Mouse (Mus musculus): ENCODE results near the gene Pdzd4. TPM values are rescaled to one million over a fixed set of nuclear protein-coding genes. Genes with fewer than 3 reads are reported as not detected.

Gene Pdzd4
- total RNA-seq, 2 experiments from 2014 or later, result 2.6 to 3.7 TPM

- DNase-seq, result no peak
These were observed 39.1 kb downstream of the Pdzd4 start for GRCm38 (mm10) chrX:73785666-73786065.

- DNase-seq, result no peak
These were observed 42.5 kb downstream of the Pdzd4 start for GRCm38 (mm10) chrX:73782227-73782626.

DNA sequence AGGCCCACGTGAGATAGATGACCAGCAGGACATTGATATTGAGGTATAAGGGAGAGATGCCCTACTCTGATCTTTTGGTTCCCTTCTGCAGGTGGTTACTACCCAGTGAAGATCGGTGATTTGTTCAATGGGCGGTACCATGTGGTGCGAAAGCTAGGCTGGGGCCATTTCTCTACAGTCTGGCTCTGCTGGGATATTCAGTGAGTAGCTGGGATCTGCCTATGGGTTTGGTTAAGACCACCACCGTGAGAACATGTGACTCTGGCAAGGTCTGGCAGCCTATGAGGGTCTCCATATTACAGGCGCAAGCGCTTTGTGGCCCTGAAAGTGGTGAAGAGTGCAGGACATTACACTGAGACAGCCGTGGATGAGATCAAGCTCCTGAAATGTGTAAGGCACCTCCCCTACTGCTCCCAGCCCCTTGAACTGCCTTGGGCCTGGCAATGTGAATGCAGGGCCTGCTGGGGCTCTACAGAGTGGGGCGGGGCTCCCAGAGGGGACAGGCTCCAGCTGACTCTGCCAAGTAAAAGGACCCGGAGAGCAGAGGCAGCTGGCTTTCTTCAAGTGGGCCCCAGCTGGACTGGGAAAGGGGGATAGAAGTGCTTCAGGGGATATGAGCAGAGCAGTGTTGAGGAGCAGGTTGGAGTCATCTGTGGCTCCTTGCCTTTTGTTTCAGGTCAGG lies 49.8 kb downstream of the Pdzd4 start:
- no peak for DNase-seq

DNA sequence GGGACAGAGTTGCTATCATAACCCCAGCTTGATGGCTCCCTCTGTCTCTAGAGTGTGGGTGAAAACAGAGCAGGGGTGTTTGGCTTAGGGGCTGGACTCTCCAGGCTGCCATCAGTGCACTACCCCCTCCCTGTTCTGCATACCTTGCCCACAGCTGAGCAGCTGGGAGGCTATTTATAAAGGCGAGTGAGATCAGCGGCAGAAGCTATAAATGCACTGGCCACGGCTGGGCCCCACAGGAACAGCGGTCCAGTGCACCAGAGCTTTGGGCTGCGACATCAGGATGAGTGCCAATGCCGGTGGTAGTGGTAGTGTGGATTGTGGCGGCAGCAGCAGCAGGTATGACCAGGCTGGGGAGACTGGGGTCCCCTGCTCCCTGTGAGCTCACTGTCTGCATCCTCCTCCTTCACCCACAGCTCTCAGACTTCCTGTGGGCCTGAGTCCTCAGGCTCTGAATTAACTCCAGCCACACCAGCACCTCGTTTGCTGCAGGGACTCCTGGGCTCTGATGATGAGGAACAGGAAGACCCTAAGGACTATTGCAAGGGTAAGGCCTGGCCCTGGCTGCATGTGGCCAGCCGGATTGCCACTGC lies 50.5 kb downstream of the Pdzd4 start, which contains the start of gene Srpk3:
TSS of gene Srpk3 (plus strand) at position 238 of the 593 bp plus-strand sequence.
- DNase-seq, result peak; percentile 41

- peak; percentile 20 for DNase-seq
These were observed 57.5 kb downstream of the Pdzd4 start for GRCm38 (mm10) chrX:73767267-73767666.

DNA sequence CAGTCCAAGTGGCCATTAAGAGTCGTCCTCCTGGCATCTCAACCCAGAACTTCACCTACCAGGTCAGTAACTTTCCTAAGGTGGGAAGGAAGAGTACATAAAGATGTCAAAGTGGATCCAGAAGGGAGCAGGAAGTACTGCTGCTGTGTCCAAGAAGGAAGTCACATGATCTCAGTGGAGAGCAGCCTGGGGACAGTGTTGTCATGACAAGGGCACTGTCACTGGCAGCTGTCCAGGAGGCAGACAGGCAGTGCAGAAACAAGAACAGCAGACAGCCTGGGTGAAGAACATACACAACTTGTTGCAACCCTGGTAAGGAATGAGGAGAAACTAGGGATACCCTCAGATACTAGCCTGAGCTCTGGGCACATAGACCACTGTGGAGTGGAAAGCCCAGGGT lies 59.5 kb downstream of the Pdzd4 start:
- peak; percentile 47 for DNase-seq

GRCm38 (mm10) chrX:73758611-73759290 lies 66.0 kb downstream of the Pdzd4 start:
- peak; percentile 18 for DNase-seq

DNA sequence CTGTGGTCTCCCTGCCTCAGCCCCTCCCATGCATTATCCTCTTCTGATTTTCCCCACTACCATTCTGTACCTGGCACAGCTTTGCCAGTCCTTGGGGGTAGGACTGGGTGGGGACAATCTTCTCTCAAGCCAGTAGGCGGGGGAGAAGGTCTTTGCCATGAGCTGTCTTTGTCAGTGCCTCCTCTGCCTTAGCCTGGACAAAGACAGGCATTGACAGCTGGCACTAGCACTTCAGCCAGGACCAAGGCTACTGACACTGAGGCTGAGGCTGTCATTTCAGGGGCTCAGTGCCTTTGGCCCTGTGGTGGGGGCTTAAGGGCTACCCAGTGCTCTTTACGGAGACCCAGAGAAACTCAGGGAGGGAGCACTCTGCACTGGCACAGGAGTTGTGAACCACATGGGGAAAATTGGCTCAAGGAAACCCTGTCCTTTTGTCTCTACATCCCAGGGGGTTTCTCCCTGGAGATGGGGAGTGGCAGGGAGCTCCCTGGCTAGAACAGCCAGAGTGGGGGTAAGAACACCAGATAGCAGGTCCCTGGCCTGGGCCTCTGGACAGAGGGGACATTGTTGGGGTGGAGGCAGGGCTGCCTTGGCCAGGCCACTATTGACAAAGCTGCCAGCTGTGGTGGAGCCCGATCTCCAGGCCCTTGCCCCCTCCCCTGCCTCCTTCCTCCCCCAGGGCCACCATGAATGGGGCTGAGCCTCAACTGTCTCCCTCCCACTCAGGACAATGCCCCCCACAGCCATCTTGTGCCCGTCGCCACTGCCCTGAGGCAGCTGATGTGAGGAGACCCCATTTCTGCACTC lies 68.2 kb downstream of the Pdzd4 start, which contains the start of gene Plxnb3:
TSS of gene Plxnb3 (plus strand) at position 757 of the 807 bp plus-strand sequence.
- DNase-seq, result no peak

DNA sequence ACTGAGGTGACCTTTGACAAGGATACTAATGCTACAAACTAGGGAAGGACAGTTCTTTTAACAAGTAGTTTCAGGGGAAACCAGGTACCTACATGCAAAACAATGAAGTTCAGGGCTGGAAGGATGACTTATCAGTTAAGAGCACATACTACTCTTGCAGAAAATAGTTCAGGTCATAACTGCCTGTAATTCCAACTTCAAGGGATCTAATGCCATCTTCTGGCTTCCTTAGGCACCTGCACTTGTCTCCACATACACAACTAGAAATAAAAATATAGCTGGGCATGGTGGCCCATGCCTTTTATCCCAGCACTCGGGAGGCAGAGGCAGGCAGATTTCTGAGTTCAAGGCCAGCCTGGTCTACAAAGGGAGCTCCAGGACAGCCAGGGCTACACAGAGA lies 75.8 kb downstream of the Pdzd4 start:
- no peak for DNase-seq

GRCm38 (mm10) chrX:73744774-73745481 lies 79.8 kb downstream of the Pdzd4 start:
- DNase-seq, result no peak

Other genes starting within 250 kb of the Pdzd4 start
- under 1 TPM; 0.09 to 0.11 TPM for gene Dusp9, start 185.6 kb downstream of the Pdzd4 start, total RNA-seq (2021)
- gene Pnck, start 164.9 kb downstream of the Pdzd4 start, total RNA-seq (2021), result 10 to 100 TPM; 13.1 to 15.1 TPM
- 10 to 100 TPM; 48.5 to 50.7 TPM for gene Slc6a8, start 151.8 kb downstream of the Pdzd4 start, total RNA-seq (2021)
- gene Bcap31, start 108.8 kb downstream of the Pdzd4 start, total RNA-seq (2021), result 10 to 100 TPM; 75.2 to 80.4 TPM
- 10 to 100 TPM; 21.8 to 24.7 TPM for gene Abcd1, start 108.4 kb downstream of the Pdzd4 start, total RNA-seq (2021)
- gene Plxnb3, start 67.9 kb downstream of the Pdzd4 start, total RNA-seq (2021), result 1 to 10 TPM; 1.7 to 2.2 TPM
- 100 to 1,000 TPM in 1 of 2 experiments, 10 to 100 TPM in 1; 88.6 to 116 TPM for gene Srpk3, start 50.6 kb downstream of the Pdzd4 start, total RNA-seq (2021)
- gene Idh3g, start 38.1 kb downstream of the Pdzd4 start, total RNA-seq (2021), result 100 to 1,000 TPM; 272 to 320 TPM
- gene Ssr4, start 37.9 kb downstream of the Pdzd4 start, total RNA-seq (2021), result 100 to 1,000 TPM; 106 to 110 TPM
- gene Avpr2, start 67.1 kb upstream of the Pdzd4 start, total RNA-seq (2021), result not detected
- gene L1cam, start 71.1 kb upstream of the Pdzd4 start, total RNA-seq (2021), result 1 to 10 TPM; 1.9 to 2.9 TPM
- 1 to 10 TPM in 1 of 2 experiments, under 1 TPM in 1; 0.85 to 2.0 TPM for gene Arhgap4, start 96.9 kb upstream of the Pdzd4 start, total RNA-seq (2021)
- gene Naa10, start 97.0 kb upstream of the Pdzd4 start, total RNA-seq (2021), result 10 to 100 TPM; 68.7 to 73.5 TPM
- gene Renbp, start 105.9 kb upstream of the Pdzd4 start, total RNA-seq (2021), result 1 to 10 TPM; 4.6 to 5.3 TPM
- 10 to 100 TPM; 52.5 to 55.6 TPM for gene Hcfc1, start 141.4 kb upstream of the Pdzd4 start, total RNA-seq (2021)
- 10 to 100 TPM; 44.3 to 52.2 TPM for gene Irak1, start 198.9 kb upstream of the Pdzd4 start, total RNA-seq (2021)